Comparison of ENCODE assay signal across 8 mouse cellular contexts in genomic region chr8:92827243-92828034, GRCm38 (mm10). TPM values are rescaled to one million over a fixed set of nuclear protein-coding genes. Genes with fewer than 3 reads are reported as not detected.
DNase-seq lines count a peak whose midpoint lies in the region; ATAC-seq and TF ChIP-seq lines count a peak whose summit lies in the region.

TSS of gene Mmp2 (plus strand) at chr8:92827291.

- peak; percentile 24 for DNase-seq in kidney, adult 2 months
- no peak for DNase-seq in kidney, adult 9 months
- DNase-seq in heart, postnatal 14 days = peak; percentile 75 to 80
- DNase-seq in thymus, postnatal 4 days = no peak
- no peak for DNase-seq in left cerebral cortex, postnatal 14 days (ENCODE audit: low spot score in 2 of 2)

- no peak for TF ChIP-seq POLR2A in kidney, adult 2 months (IDR thresholded peaks at IDR 0.05; ENCODE audit: low read depth, low read length)

- WGBS in kidney, adult 2 months = 4% methylated on average over 37 of the region's 37 CpGs
- 2% methylated on average over 36 of the region's 37 CpGs for WGBS in forebrain, embryonic 12.5 days
- under 1% methylated on average over 35 of the region's 37 CpGs for WGBS in limb, embryonic 15.5 days
- 2% methylated on average over 36 of the region's 37 CpGs for WGBS in midbrain, embryonic 16.5 days

- intact Hi-C loops in heart, postnatal 14 days (cut with DNase I) = no loop called here
- intact Hi-C loops in left cerebral cortex, postnatal 14 days (cut with DNase I) = no loop called here

- no peak for ATAC-seq in forebrain, embryonic 12.5 days (ENCODE audit: low FRiP score)
- ATAC-seq in limb, embryonic 15.5 days (ENCODE audit: insufficient number of reproducible peaks, low FRiP score, low TSS enrichment, low read depth) = peak; percentile 78
- ATAC-seq in midbrain, embryonic 16.5 days = peak; percentile 28; the same call in 1 of the 2 replicates

- no peak for TF ChIP-seq CTCF in kidney, adult 2 months (conservative IDR thresholded peaks at IDR 0.05; ENCODE audit: insufficient read depth, insufficient read length, low read depth, low read length)

- peak within 1 kb of the TSS; percentile 70 for H3K4me2 ChIP-seq in forebrain, embryonic 12.5 days
- peak within 1 kb of the TSS; percentile 79 for H3K4me2 ChIP-seq in limb, embryonic 15.5 days
- peak within 1 kb of the TSS; percentile 83 for H3K4me2 ChIP-seq in midbrain, embryonic 16.5 days (ENCODE audit: low read length)

- H3K4me3 ChIP-seq in kidney, adult 2 months (ENCODE audit: insufficient read depth, low read depth, low read length) = peak within 1 kb of the TSS; percentile 39; the same call in 1 of the 2 replicates
- H3K4me3 ChIP-seq in forebrain, embryonic 12.5 days (replicated peaks) = peak within 1 kb of the TSS; percentile 41
- H3K4me3 ChIP-seq in limb, embryonic 15.5 days = peak within 1 kb of the TSS; percentile 54
- H3K4me3 ChIP-seq in midbrain, embryonic 16.5 days (ENCODE audit: low read depth, low read length) = peak within 1 kb of the TSS; percentile 47

- no peaks in the 10 kb centered on the region for H3K4me1 ChIP-seq in kidney, adult 2 months (ENCODE audit: control insufficient read depth, insufficient read depth, low read length)
- peaks cover 19% of the 10 kb centered on the region for H3K4me1 ChIP-seq in forebrain, embryonic 12.5 days
- peaks cover 34% of the 10 kb centered on the region for H3K4me1 ChIP-seq in limb, embryonic 15.5 days
- H3K4me1 ChIP-seq in midbrain, embryonic 16.5 days (ENCODE audit: control insufficient read depth, insufficient read depth, low read length) = peaks cover 8% of the 10 kb centered on the region; the same call in 1 of the 2 replicates

- H3K36me3 ChIP-seq in kidney, adult 2 months (ENCODE audit: control insufficient read depth, insufficient read depth, low read length) = no peaks in the 10 kb centered on the region
- no peaks in the 10 kb centered on the region for H3K36me3 ChIP-seq in forebrain, embryonic 12.5 days (replicated peaks)
- peaks cover 18% of the 10 kb centered on the region for H3K36me3 ChIP-seq in limb, embryonic 15.5 days
- H3K36me3 ChIP-seq in midbrain, embryonic 16.5 days (ENCODE audit: control insufficient read depth, insufficient read depth, low read length) = no peaks in the 10 kb centered on the region

- no peaks in the 10 kb centered on the region for H3K27me3 ChIP-seq in kidney, adult 2 months (replicated peaks; ENCODE audit: control insufficient read depth, insufficient read depth, low read length)
- H3K27me3 ChIP-seq in forebrain, embryonic 12.5 days = peaks cover 34% of the 10 kb centered on the region
- no peaks in the 10 kb centered on the region for H3K27me3 ChIP-seq in limb, embryonic 15.5 days
- peaks cover 5% of the 10 kb centered on the region; the same call in 1 of the 2 replicates for H3K27me3 ChIP-seq in midbrain, embryonic 16.5 days (ENCODE audit: control insufficient read depth, insufficient read depth, low read depth, low read length)

- no peaks in the 10 kb centered on the region for H3K9me3 ChIP-seq in forebrain, embryonic 12.5 days
- H3K9me3 ChIP-seq in limb, embryonic 15.5 days = no peaks in the 10 kb centered on the region
- no peaks in the 10 kb centered on the region for H3K9me3 ChIP-seq in midbrain, embryonic 16.5 days (replicated peaks; ENCODE audit: control insufficient read depth, low read length, poor library complexity, severe bottlenecking)

- no peak within 1 kb of the TSS for H3K27ac ChIP-seq in kidney, adult 2 months (ENCODE audit: insufficient read depth, low read depth, low read length)
- no peak within 1 kb of the TSS for H3K27ac ChIP-seq in forebrain, embryonic 12.5 days
- peak within 1 kb of the TSS; percentile 92 for H3K27ac ChIP-seq in limb, embryonic 15.5 days
- 0 out of 2 replicates have a peak within 1 kb of the TSS, but pooled peaks have one; percentile 23 for H3K27ac ChIP-seq in midbrain, embryonic 16.5 days (ENCODE audit: low read length)

- H3K9ac ChIP-seq in forebrain, embryonic 12.5 days = peak within 1 kb of the TSS; percentile 54
- peak within 1 kb of the TSS; percentile 55 for H3K9ac ChIP-seq in limb, embryonic 15.5 days
- peak within 1 kb of the TSS; percentile 70 for H3K9ac ChIP-seq in midbrain, embryonic 16.5 days (ENCODE audit: low read depth, low read length)

RNA-seq across cellular contexts. Expression of gene Mmp2, which starts in this region (rescaled TPM):
- polyA plus RNA-seq in kidney, adult 2 months (2012; rRNA removed) = 17.1 and 20.9 TPM in 2 replicates
- 25.8 and 35.3 TPM in 2 replicates for polyA plus RNA-seq in forebrain, embryonic 12.5 days (2016; fragmentation: Nextera tagmentation; extraction: Ambion mirVana)
- total RNA-seq in heart, postnatal 14 days (2021) = 100 to 1,000 TPM; 132 to 154 TPM
- polyA plus RNA-seq in limb, embryonic 15.5 days (2015; fragmentation: Nextera tagmentation; extraction: Ambion mirVana) = 288 and 295 TPM in 2 replicates
- polyA plus RNA-seq in midbrain, embryonic 16.5 days (2015; fragmentation: Nextera tagmentation; extraction: Ambion mirVana) = 17.7 and 17.8 TPM in 2 replicates
- total RNA-seq in left cerebral cortex, postnatal 14 days (2021) = 1 to 10 TPM; 5.8 to 6.2 TPM

Comparison
In these comparisons a context has a peak if more than half of its experiments do, and no peak if none do; other contexts are left out.
1. RNA of gene Mmp2 (total RNA-seq): 132 to 154 TPM in heart, postnatal 14 days; 5.8 to 6.2 TPM in left cerebral cortex, postnatal 14 days; every median in the first group is over 10 times any median in the second.
2. DNase-seq: peak in kidney, adult 2 months (single experiment) and heart, postnatal 14 days (2 of 2); none in kidney, adult 9 months (single experiment), thymus, postnatal 4 days (single experiment) and left cerebral cortex, postnatal 14 days (0 of 2).
3. H3K27ac ChIP-seq: peak in limb, embryonic 15.5 days (single experiment) and midbrain, embryonic 16.5 days (single experiment); none in kidney, adult 2 months (single experiment) and forebrain, embryonic 12.5 days (single experiment).
4. Peak in every context shown above with its lines, with median percentiles within 50 percentile points of each other: H3K4me3 ChIP-seq, H3K4me2 ChIP-seq and H3K9ac ChIP-seq.